Mouse (Mus musculus) stomach, embryonic 16.5 days (tissue): ENCODE results near the gene H2-Ke6. TPM values are rescaled to one million over a fixed set of nuclear protein-coding genes. Genes with fewer than 3 reads are reported as not detected.
"Not testable (repeated sequence)": the region's sequence is repeated elsewhere in the genome, so short reads cannot be mapped to it uniquely, and the experiment has no call there.

Experiments
- ATAC-seq: fragments of 200-750 bp; cut with Nextera tagmentation; 2 replicates; pipeline ENCODE4 v1.8.0; 2017; ENCODE audit warnings: moderate number of reproducible peaks, moderate TSS enrichment; ENCODE audit not compliant: insufficient read depth, low FRiP score
- H3K27ac ChIP-seq: fragments of 300-500 bp; sonication (generic); 2 replicates; pipeline ENCODE4 v1.5.1; 2014; ENCODE audit warnings: low read length
- H3K27me3 ChIP-seq: fragments of 300-500 bp; sonication (generic); 2 replicates; pipeline ENCODE4 v1.6.1; 2014; ENCODE audit warnings: low read length, control low read depth, mixed read lengths; ENCODE audit not compliant: control insufficient read depth, insufficient read depth
- H3K36me3 ChIP-seq: fragments of 300-500 bp; sonication (generic); 2 replicates; pipeline ENCODE4 v1.6.1; 2014; ENCODE audit warnings: low read length; ENCODE audit not compliant: control insufficient read depth, insufficient read depth
- H3K4me1 ChIP-seq: fragments of 300-500 bp; sonication (generic); 2 replicates; pipeline ENCODE4 v1.6.1; 2014; ENCODE audit warnings: low read length, control low read depth, mixed read lengths; ENCODE audit not compliant: control insufficient read depth, insufficient read depth
- H3K4me2 ChIP-seq: fragments of 300-500 bp; sonication (generic); 2 replicates; pipeline ENCODE4 v1.6.1; 2014; ENCODE audit warnings: low read depth, low read length, mixed read lengths
- H3K4me3 ChIP-seq: fragments of 300-500 bp; sonication (generic); replicated peaks from 2 replicates; pipeline ENCODE4 v1.5.1; 2014; ENCODE audit warnings: mild to moderate bottlenecking, low read length
- H3K9ac ChIP-seq: fragments of 300-500 bp; sonication (generic); 2 replicates; pipeline ENCODE4 v1.6.1; 2014; ENCODE audit warnings: low read length
- H3K9me3 ChIP-seq: fragments of 300-500 bp; sonication (generic); replicated peaks from 2 replicates; pipeline ENCODE4 v1.6.1; 2016; ENCODE audit warnings: low read length, control low read depth; ENCODE audit not compliant: control insufficient read depth
- WGBS: fragments of 180-500 bp; shearing (Covaris S2); extraction: QIAGEN DNeasy Blood & Tissue Kit; methylation state at CpG from one replicate; pipeline ENCODE4 v1.1.7; 2014; 5-methylcytosine and 5-hydroxymethylcytosine counted together
- polyA plus RNA-seq: library from polyadenylated mRNA; unstranded; fragments of >200 nt; fragmentation: Nextera tagmentation; extraction: Ambion mirVana; gene quantifications from 2 replicates; pipeline ENCODE4 v1.2.1, GENCODE M21; 2015

The H2-Ke6 gene
- polyA plus RNA-seq, 1 experiment from 2014 or later: 38.9 TPM

- Histone ChIP-seq H3K4me1 (no peaks in the 10 kb centered on the region), H3K9ac (no peak overlapping the region), H3K4me2 (no peak overlapping the region), H3K36me3 (no peaks in the 10 kb centered on the region), H3K27me3 (no peaks in the 10 kb centered on the region; the same call in 1 of the 2 replicates), H3K9me3 (no peaks in the 10 kb centered on the region), H3K4me3 (no peak overlapping the region), H3K27ac (no peak overlapping the region)
- 45% methylated on average over 2 of the region's 2 CpGs for WGBS
- ATAC-seq: no peak
These were observed 21.3 kb downstream of the H2-Ke6 start for GRCm38 (mm10) chr17:34006570-34006969.

- peaks cover 9% of the 10 kb centered on the region for H3K27me3 ChIP-seq
These were observed 24.4 kb downstream of the H2-Ke6 start for GRCm38 (mm10) chr17:34003426-34003825.

GRCm38 (mm10) chr17:34000796-34001195 is 27.1 kb downstream of the H2-Ke6 start:
- H3K4me3 ChIP-seq, ATAC-seq, H3K4me1 ChIP-seq, H3K27me3 ChIP-seq, H3K27ac ChIP-seq, H3K4me2 ChIP-seq, H3K9ac ChIP-seq, H3K9me3 ChIP-seq, H3K36me3 ChIP-seq: not testable (repeated sequence)
- 44% methylated on average over 2 of the region's 2 CpGs for WGBS

More at GRCm38 (mm10) chr17:34003426-34003825, 24.4 kb downstream of the H2-Ke6 start:
- no peaks in the 10 kb centered on the region for H3K9me3 ChIP-seq
- 0 out of 2 replicates have a peak, but pooled peaks cover 2% of the 10 kb centered on the region for H3K4me1 ChIP-seq
- ATAC-seq: no peak
- no peak overlapping the region for H3K4me3 ChIP-seq
- WGBS: 4% methylated on average over 5 of the region's 5 CpGs
- H3K9ac ChIP-seq: no peak overlapping the region
- no peak overlapping the region for H3K27ac ChIP-seq
- no peak overlapping the region for H3K4me2 ChIP-seq
- no peaks in the 10 kb centered on the region for H3K36me3 ChIP-seq

- 0 out of 2 replicates have a peak, but pooled peaks cover 2% of the 10 kb centered on the region for H3K4me1 ChIP-seq
- no peak within 1 kb of the TSS for H3K27ac ChIP-seq
- ATAC-seq: peak; percentile 94
- H3K9ac ChIP-seq: peak within 1 kb of the TSS; percentile 75
- peaks cover 9% of the 10 kb centered on the region for H3K27me3 ChIP-seq
- under 1% methylated on average over 30 of the region's 30 CpGs for WGBS
- peak within 1 kb of the TSS; percentile 69 for H3K4me3 ChIP-seq
- no peaks in the 10 kb centered on the region for H3K9me3 ChIP-seq
- H3K36me3 ChIP-seq: no peaks in the 10 kb centered on the region
- H3K4me2 ChIP-seq: peak within 1 kb of the TSS; percentile 100
These were observed 27.7 kb downstream of the H2-Ke6 start, which contains the start of gene H2-K1 for GRCm38 (mm10) chr17:34000150-34000537. Gene H2-K1, minus strand, starts transcription at chr17:34000347.

- Histone ChIP-seq H3K4me2 (peak overlapping the region; percentile 100), H3K4me1 (0 out of 2 replicates have a peak, but pooled peaks cover 2% of the 10 kb centered on the region), H3K9ac (peak overlapping the region; percentile 75), H3K4me3 (peak overlapping the region; percentile 69), H3K9me3 (no peaks in the 10 kb centered on the region), H3K27ac (no peak overlapping the region), H3K36me3 (no peaks in the 10 kb centered on the region), H3K27me3 (peaks cover 9% of the 10 kb centered on the region)
- 1% methylated on average over 87 of the region's 87 CpGs for WGBS
- ATAC-seq: peak; percentile 57
These were observed 28.3 kb downstream of the H2-Ke6 start for GRCm38 (mm10) chr17:33999341-34000149.

- 53% methylated on average over 5 of the region's 5 CpGs for WGBS
- not testable (repeated sequence) for H3K27ac ChIP-seq, H3K4me1 ChIP-seq, H3K9ac ChIP-seq, H3K4me2 ChIP-seq, H3K4me3 ChIP-seq, ATAC-seq, H3K27me3 ChIP-seq, H3K9me3 ChIP-seq, H3K36me3 ChIP-seq
These were observed 29.2 kb downstream of the H2-Ke6 start for GRCm38 (mm10) chr17:33998697-33999096.

GRCm38 (mm10) chr17:33997025-33997424 is 30.8 kb downstream of the H2-Ke6 start:
- H3K9me3 ChIP-seq, H3K4me3 ChIP-seq, H3K27me3 ChIP-seq, H3K4me2 ChIP-seq, H3K4me1 ChIP-seq, ATAC-seq, H3K27ac ChIP-seq, H3K36me3 ChIP-seq, H3K9ac ChIP-seq: not testable (repeated sequence)
- WGBS: 93% methylated on average over 2 of the region's 2 CpGs

- no peak overlapping the region for H3K4me2 ChIP-seq
- no peaks in the 10 kb centered on the region for H3K36me3 ChIP-seq
- no peaks in the 10 kb centered on the region for H3K9me3 ChIP-seq
- H3K4me1 ChIP-seq: 0 out of 2 replicates have a peak, but pooled peaks cover 2% of the 10 kb centered on the region
- H3K4me3 ChIP-seq: no peak overlapping the region
- 55% methylated on average over 3 of the region's 3 CpGs for WGBS
- H3K27me3 ChIP-seq: peaks cover 9% of the 10 kb centered on the region
- H3K9ac ChIP-seq: no peak overlapping the region
- ATAC-seq: no peak
- no peak overlapping the region for H3K27ac ChIP-seq
These were observed 32.2 kb downstream of the H2-Ke6 start for GRCm38 (mm10) chr17:33995651-33996050.

GRCm38 (mm10) chr17:33994959-33995358 is 32.9 kb downstream of the H2-Ke6 start:
- Histone ChIP-seq H3K36me3 (no peaks in the 10 kb centered on the region), H3K4me3 (no peak overlapping the region), H3K9ac (no peak overlapping the region), H3K4me1 (0 out of 2 replicates have a peak, but pooled peaks cover under 1% of the 10 kb centered on the region), H3K27me3 (peaks cover 7% of the 10 kb centered on the region), H3K9me3 (no peaks in the 10 kb centered on the region), H3K4me2 (no peak overlapping the region), H3K27ac (no peak overlapping the region)
- WGBS: 89% methylated on average over 8 of the region's 8 CpGs
- ATAC-seq: no peak
